Mouse (Mus musculus) brain, embryonic 14.5 days (tissue): ENCODE data around the gene Hoxd8.

ENCODE experiments used
- CTCF ChIP-seq: fragments of 200-500 bp; IDR thresholded peaks from 2 replicates; pipeline ENCODE4 v1.5.1; 2012; ENCODE audit warnings: inconsistent platforms, mild to moderate bottlenecking, moderate library complexity, borderline replicate concordance; ENCODE audit not compliant: insufficient read depth, insufficient read length; ENCODE audit errors: extremely low read depth
- POLR2A ChIP-seq: fragments of 200-500 bp; IDR thresholded peaks from 2 replicates; pipeline ENCODE4 v1.6.1; 2012; ENCODE audit warnings: mild to moderate bottlenecking, inconsistent platforms, borderline replicate concordance; ENCODE audit not compliant: poor library complexity, insufficient read depth, insufficient read length, severe bottlenecking; ENCODE audit errors: extremely low read depth

- TF ChIP-seq POLR2A (no peak), CTCF (no peak)
These were observed 21.6 kb upstream of the Hoxd8 start for GRCm38 (mm10) chr2:74682796-74683195.
